Mouse (Mus musculus) ES-E14 (cell line): ENCODE results near the gene Zfp988. TPM values are rescaled to one million over a fixed set of nuclear protein-coding genes. Genes with fewer than 3 reads are reported as not detected.
"Not testable (repeated sequence)": the region's sequence is repeated elsewhere in the genome, so short reads cannot be mapped to it uniquely, and the experiment has no call there.

Experiments used
- DNase-seq: peaks from one replicate; pipeline ENCODE4 v3.0.0-alpha.2; 2013; ENCODE audit warnings: low read depth, low spot score
- H3K27ac ChIP-seq: 2 replicates; pipeline ENCODE4 v1.5.1; 2012; ENCODE audit warnings: low read depth, mild to moderate bottlenecking, low read length, moderate library complexity, mixed read lengths; ENCODE audit not compliant: poor library complexity, insufficient read depth, severe bottlenecking
- H3K36me3 ChIP-seq: 2 replicates; pipeline ENCODE4 v1.6.1; 2012; ENCODE audit warnings: mild to moderate bottlenecking, low read length, moderate library complexity, mixed read lengths; ENCODE audit not compliant: control insufficient read depth, poor library complexity, insufficient read depth, severe bottlenecking
- H3K4me1 ChIP-seq, 2 experiments: fragments of 150-350 bp in 1 of 2; sonication (generic) in 1 of 2; 2 replicates each; pipeline ENCODE4 v1.6.1; 2012; ENCODE audit warnings: low read length in 2 of 2, mild to moderate bottlenecking in 1 of 2, mixed read lengths in 1 of 2; ENCODE audit not compliant: control insufficient read depth in 2 of 2, insufficient read depth in 2 of 2, poor library complexity in 1 of 2
- H3K4me3 ChIP-seq, 2 experiments: fragments of 150-350 bp in 1 of 2; sonication (generic) in 1 of 2; 2 replicates each; pipeline ENCODE4 v1.5.1; 2012; ENCODE audit warnings: low read length in 2 of 2, low read depth in 1 of 2, mild to moderate bottlenecking in 1 of 2, mixed read lengths in 1 of 2; ENCODE audit not compliant: insufficient read depth in 1 of 2, poor library complexity in 1 of 2, severe bottlenecking in 1 of 2
- H3K9ac ChIP-seq: 2 replicates; pipeline ENCODE4 v1.6.1; 2012; ENCODE audit warnings: low read depth, mild to moderate bottlenecking, low read length, mixed read lengths; ENCODE audit not compliant: poor library complexity, insufficient read depth, severe bottlenecking
- H3K9me3 ChIP-seq: fragments of 150-350 bp; sonication (generic); 2 replicates; pipeline ENCODE4 v1.6.1; 2012; ENCODE audit warnings: low read depth, mild to moderate bottlenecking, low read length; ENCODE audit not compliant: control insufficient read depth, insufficient read depth
- CHD2 ChIP-seq: IDR thresholded peaks from 2 replicates; pipeline ENCODE4 v1.6.1; 2014; ENCODE audit warnings: mild to moderate bottlenecking, low read depth, low read length, inconsistent platforms
- in situ Hi-C, 2 experiments: fragments of 600-800 bp; cut with MboI; formaldehyde crosslinking; loops; one replicate each; pipeline ENCODE4 v1.15.1; 2025; ENCODE audit warnings: low sequenced_read_pairs in 2 of 2, inconsistent platforms in 1 of 2; ENCODE audit not compliant: unreplicated experiment in 2 of 2
- total RNA-seq: library from RNA; depleted of rRNA; stranded (reverse); fragments of 300-350 nt; gene quantifications from 2 replicates; pipeline ENCODE4 v1.2.3, GENCODE M21; 2012

Gene Zfp988
- total RNA-seq, 1 experiment, result 88.8 TPM

- H3K9me3 ChIP-seq, H3K36me3 ChIP-seq, in situ Hi-C loops, H3K4me1 ChIP-seq: not testable (repeated sequence)
- peak; percentile 85 for TF ChIP-seq CHD2
- H3K4me3 ChIP-seq, result peak overlapping the region; percentile 54 to 55
- DNase-seq, result peak; percentile 95
- peak overlapping the region; percentile 44 for H3K9ac ChIP-seq
- H3K27ac ChIP-seq, result peak overlapping the region; percentile 41; the same call in 1 of the 2 replicates
Measured at GRCm38 (mm10) chr4:147275021-147275772, 30.3 kb upstream of the Zfp988 start.

GRCm38 (mm10) chr4:147275773-147276140 is 29.7 kb upstream of the Zfp988 start:
- DNase-seq, H3K9me3 ChIP-seq, H3K36me3 ChIP-seq, H3K4me1 ChIP-seq, in situ Hi-C loops: not testable (repeated sequence)
- Histone ChIP-seq H3K9ac (peak overlapping the region; percentile 24), H3K27ac (peak overlapping the region; percentile 41; the same call in 1 of the 2 replicates), H3K4me3 (peak overlapping the region; percentile 54 to 55; a peak in 3 of 4 replicates)

GRCm38 (mm10) chr4:147280406-147280805 is 25.1 kb upstream of the Zfp988 start:
- H3K27ac ChIP-seq, H3K4me3 ChIP-seq, H3K4me1 ChIP-seq, in situ Hi-C loops, H3K36me3 ChIP-seq, H3K9ac ChIP-seq, H3K9me3 ChIP-seq, DNase-seq: not testable (repeated sequence)

- H3K27ac ChIP-seq, H3K4me1 ChIP-seq, in situ Hi-C loops, H3K4me3 ChIP-seq, H3K9ac ChIP-seq, H3K36me3 ChIP-seq, DNase-seq, H3K9me3 ChIP-seq: not testable (repeated sequence)
Measured at GRCm38 (mm10) chr4:147298585-147298984, 6.9 kb upstream of the Zfp988 start.

- H3K4me1 ChIP-seq, DNase-seq, in situ Hi-C loops, H3K9ac ChIP-seq, H3K9me3 ChIP-seq, H3K27ac ChIP-seq, H3K36me3 ChIP-seq, H3K4me3 ChIP-seq: not testable (repeated sequence)
Measured at GRCm38 (mm10) chr4:147302375-147302774, 3.1 kb upstream of the Zfp988 start.

GRCm38 (mm10) chr4:147335036-147335690 is 29.7 kb downstream of the Zfp988 start:
- not testable (repeated sequence) for H3K27ac ChIP-seq, H3K36me3 ChIP-seq, H3K9ac ChIP-seq, H3K4me3 ChIP-seq, H3K4me1 ChIP-seq, DNase-seq
- in situ Hi-C loops, result loop anchor here in 1 of 2 experiments (25.0 kb wide), 1 partner anchor 1798 kb away; no protein-coding TSS in a partner anchor
- peaks cover 18% of the 10 kb centered on the region for H3K9me3 ChIP-seq

- H3K36me3 ChIP-seq, H3K4me3 ChIP-seq, H3K9ac ChIP-seq, H3K27ac ChIP-seq, DNase-seq, H3K4me1 ChIP-seq: not testable (repeated sequence)
- H3K9me3 ChIP-seq, result peaks cover 18% of the 10 kb centered on the region
- in situ Hi-C loops, result loop anchor here in 1 of 2 experiments (25.0 kb wide), 1 partner anchor 1799 kb away; no protein-coding TSS in a partner anchor
Measured at GRCm38 (mm10) chr4:147335691-147336367, 30.4 kb downstream of the Zfp988 start.
